Mouse (Mus musculus) liver, adult 2 months (tissue): ENCODE measurements around the gene Suclg1.

Source experiments
- CTCF ChIP-seq: fragments of 200-500 bp; IDR thresholded peaks from 2 replicates; pipeline ENCODE4 v1.5.1; 2011; ENCODE audit warnings: low read depth, low read length, control low read depth
- POLR2A ChIP-seq: fragments of 200-500 bp; IDR thresholded peaks from 2 replicates; pipeline ENCODE4 v1.6.1; 2011; ENCODE audit warnings: low read length, control low read depth; ENCODE audit not compliant: insufficient read depth; ENCODE audit errors: extremely low read depth

DNA sequence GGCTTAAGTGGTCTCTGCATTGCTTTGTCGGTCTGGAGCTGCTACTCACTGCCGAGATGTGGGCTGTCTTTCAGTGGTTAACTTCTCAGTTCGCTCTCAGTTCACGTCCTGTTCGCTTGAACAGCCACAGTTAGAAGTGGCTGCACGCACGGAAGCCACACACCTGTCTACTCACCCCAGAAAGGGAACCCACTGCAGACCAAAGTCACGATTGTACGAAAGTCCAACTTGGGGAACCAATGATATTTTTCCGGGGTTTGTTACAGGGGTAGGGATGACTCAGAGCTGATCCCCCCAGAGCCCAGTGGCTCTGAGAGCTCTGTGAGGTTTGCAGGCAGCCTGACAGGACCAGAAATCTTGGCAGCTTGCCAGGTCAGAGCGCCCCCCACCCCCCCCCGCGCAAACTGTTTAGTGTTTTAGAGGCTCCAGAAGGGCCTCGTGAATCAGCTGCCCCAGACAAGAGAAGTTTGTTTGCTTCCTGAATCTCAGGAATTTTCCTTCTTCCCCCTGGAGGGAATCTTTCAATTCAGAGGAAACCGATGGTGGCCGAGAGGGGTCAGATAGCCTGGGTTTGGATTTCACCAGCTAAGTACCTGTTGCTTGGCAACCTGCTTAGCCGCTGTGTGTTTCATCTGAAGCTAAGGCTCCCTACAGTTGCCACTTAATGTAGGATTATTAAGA, 66.9 kb downstream of the Suclg1 start:
- TF ChIP-seq POLR2A: no peak
- no peak for TF ChIP-seq CTCF
